Mouse (Mus musculus) inflammation-experienced regulatory T-cells, adult 6 months (primary cell): ENCODE data around the gene Ntrk1. TPM values are rescaled to one million over a fixed set of nuclear protein-coding genes. Genes with fewer than 3 reads are reported as not detected.
"Not testable (repeated sequence)": the region's sequence is repeated elsewhere in the genome, so short reads cannot be mapped to it uniquely, and the experiment has no call there.

Experiments used
- ATAC-seq: one replicate; pipeline ENCODE4 v1.8.0; 2017
- polyA plus RNA-seq, 3 experiments: library from polyadenylated mRNA; unstranded; fragments of 100-300 nt; shearing (Covaris generic); gene quantifications; one replicate each; pipeline ENCODE4 v1.2.1; 2017

Gene Ntrk1
- polyA plus RNA-seq = under 1 TPM in 1 of 3 experiments, not detected in 2; 0.17 TPM

GRCm38 (mm10) chr3:87794922-87795325 lies at the start of gene Ntrk1:
Gene Ntrk1, minus strand, starts transcription at chr3:87795162.
- no peak for ATAC-seq

GRCm38 (mm10) chr3:87840858-87841257 lies 45.9 kb upstream of the Ntrk1 start:
- no peak for ATAC-seq

GRCm38 (mm10) chr3:87838622-87839021 lies 43.7 kb upstream of the Ntrk1 start:
- peak; percentile 78 for ATAC-seq

- no peak for ATAC-seq
Measured at GRCm38 (mm10) chr3:87833482-87833881, 38.5 kb upstream of the Ntrk1 start.

GRCm38 (mm10) chr3:87832109-87832859 lies 37.3 kb upstream of the Ntrk1 start:
- peak; percentile 84 for ATAC-seq

- no peak for ATAC-seq
Measured at GRCm38 (mm10) chr3:87829025-87829424, 34.1 kb upstream of the Ntrk1 start.

GRCm38 (mm10) chr3:87828435-87828834 lies 33.5 kb upstream of the Ntrk1 start:
- ATAC-seq = no peak

GRCm38 (mm10) chr3:87824206-87824605 lies 29.2 kb upstream of the Ntrk1 start, which contains the start of gene Pear1:
Gene Pear1, minus strand, starts transcription at chr3:87824306.
- ATAC-seq = not testable (repeated sequence)

GRCm38 (mm10) chr3:87818226-87818625 lies 23.3 kb upstream of the Ntrk1 start:
- no peak for ATAC-seq

- ATAC-seq = peak; percentile 78
Measured at GRCm38 (mm10) chr3:87816646-87817093, 21.7 kb upstream of the Ntrk1 start.

GRCm38 (mm10) chr3:87816166-87816565 lies 21.2 kb upstream of the Ntrk1 start:
- ATAC-seq = no peak

GRCm38 (mm10) chr3:87812873-87813272 lies 17.9 kb upstream of the Ntrk1 start:
- ATAC-seq = no peak

- ATAC-seq = no peak
Measured at GRCm38 (mm10) chr3:87812413-87812812, 17.5 kb upstream of the Ntrk1 start.

- ATAC-seq = no peak
Measured at GRCm38 (mm10) chr3:87811297-87811696, 16.3 kb upstream of the Ntrk1 start.

- ATAC-seq = no peak
Measured at GRCm38 (mm10) chr3:87809322-87809962, 14.5 kb upstream of the Ntrk1 start.

- peak; percentile 63 for ATAC-seq
Measured at GRCm38 (mm10) chr3:87804038-87804677, 9.2 kb upstream of the Ntrk1 start.

GRCm38 (mm10) chr3:87801681-87802080 lies 6.7 kb upstream of the Ntrk1 start:
- ATAC-seq = no peak

GRCm38 (mm10) chr3:87796736-87797334 lies 1.9 kb upstream of the Ntrk1 start, which contains the start of gene Insrr:
Gene Insrr, plus strand, starts transcription at chr3:87796951.
- no peak for ATAC-seq

- ATAC-seq = peak; percentile 56
Measured at GRCm38 (mm10) chr3:87795336-87796277, 645 bp upstream of the Ntrk1 start.

- no peak for ATAC-seq
Measured at GRCm38 (mm10) chr3:87789768-87790167, 5.2 kb downstream of the Ntrk1 start.

- no peak for ATAC-seq
Measured at GRCm38 (mm10) chr3:87789248-87789647, 5.7 kb downstream of the Ntrk1 start.
